Mouse (Mus musculus) left cerebral cortex, adult 9 months (tissue): ENCODE data around the gene Bcam.
A peak's percentile ranks its signal among the peaks of the same experiment; 100 is the strongest.

ENCODE experiments used
- DNase-seq, 2 experiments: peaks; one replicate each; pipeline ENCODE4 v3.0.0; 2022; ENCODE audit warnings: low spot score in 2 of 2

Bcam gene

GRCm38 (mm10) chr7:19785874-19786458 lies 15.2 kb upstream of the Bcam start:
- no peak for DNase-seq

- no peak for DNase-seq
These were observed 14.1 kb upstream of the Bcam start for GRCm38 (mm10) chr7:19784764-19785535.

GRCm38 (mm10) chr7:19783630-19784029 lies 12.8 kb upstream of the Bcam start:
- no peak for DNase-seq

GRCm38 (mm10) chr7:19782645-19783044 lies 11.8 kb upstream of the Bcam start:
- DNase-seq, result no peak

GRCm38 (mm10) chr7:19781741-19782140 lies 10.9 kb upstream of the Bcam start:
- DNase-seq, result no peak

- DNase-seq, result no peak
These were observed 9.1 kb upstream of the Bcam start for GRCm38 (mm10) chr7:19779903-19780302.

GRCm38 (mm10) chr7:19778645-19779044 lies 7.8 kb upstream of the Bcam start:
- no peak for DNase-seq

- DNase-seq, result no peak
These were observed 6.4 kb upstream of the Bcam start for GRCm38 (mm10) chr7:19777049-19777723.

GRCm38 (mm10) chr7:19771682-19772081 lies 866 bp upstream of the Bcam start:
- no peak for DNase-seq

- DNase-seq, result peak in 1 of 2 experiments; percentile 34
These were observed 451 bp downstream of the Bcam start for GRCm38 (mm10) chr7:19770375-19770754.

GRCm38 (mm10) chr7:19769434-19770374 lies 1.1 kb downstream of the Bcam start:
- no peak for DNase-seq

GRCm38 (mm10) chr7:19769001-19769400 lies 1.8 kb downstream of the Bcam start:
- DNase-seq, result no peak

GRCm38 (mm10) chr7:19768251-19768650 lies 2.6 kb downstream of the Bcam start:
- DNase-seq, result no peak

- no peak for DNase-seq
These were observed 6.2 kb downstream of the Bcam start for GRCm38 (mm10) chr7:19764581-19764980.

GRCm38 (mm10) chr7:19763829-19764477 lies 6.9 kb downstream of the Bcam start:
- no peak for DNase-seq

- no peak for DNase-seq
These were observed 8.5 kb downstream of the Bcam start for GRCm38 (mm10) chr7:19762283-19762682.

GRCm38 (mm10) chr7:19760021-19760420 lies 10.8 kb downstream of the Bcam start:
- DNase-seq, result no peak

GRCm38 (mm10) chr7:19758623-19759022 lies 12.2 kb downstream of the Bcam start:
- DNase-seq, result no peak

GRCm38 (mm10) chr7:19755851-19756786 lies 14.7 kb downstream of the Bcam start:
- no peak for DNase-seq

- DNase-seq, result no peak
These were observed 15.8 kb downstream of the Bcam start for GRCm38 (mm10) chr7:19755008-19755407.
